Mouse (Mus musculus): ENCODE data around the gene Fhad1. TPM values are rescaled to one million over a fixed set of nuclear protein-coding genes. Genes with fewer than 3 reads are reported as not detected.
A peak's percentile ranks its signal among the peaks of the same experiment; 100 is the strongest.

Fhad1 gene
- polyA plus RNA-seq, 1 experiment from 2014 or later: 4.0 TPM

DNA sequence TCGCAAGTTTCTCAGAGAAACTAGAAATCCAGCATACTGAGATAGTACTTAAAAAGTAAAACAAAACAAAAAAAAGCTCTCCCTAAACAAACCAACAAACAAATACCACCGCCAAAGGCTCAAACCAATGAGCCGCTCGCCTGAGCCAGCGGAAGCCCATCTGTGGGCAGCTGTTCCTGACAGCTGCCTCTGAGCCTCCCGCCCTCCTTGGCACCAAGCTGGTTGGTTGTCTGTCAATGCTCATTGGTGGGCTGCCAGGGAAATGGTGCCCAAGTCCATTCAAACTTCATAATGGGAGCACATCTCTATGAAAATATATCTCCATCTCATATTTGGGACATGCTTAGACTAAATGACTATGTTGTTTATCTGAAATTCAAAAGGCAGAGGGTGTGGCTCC, 117.7 kb downstream of the Fhad1 start:
- Histone ChIP-seq H3K36me3 (ENCODE audit: control insufficient read depth, insufficient read depth) (no peaks in the 10 kb centered on the region), H3K27me3 (ENCODE audit: control insufficient read depth, insufficient read depth, low read length) (no peaks in the 10 kb centered on the region), H3K9me3 (replicated peaks; ENCODE audit: control insufficient read depth, low read length) (no peaks in the 10 kb centered on the region), H3K4me3 (ENCODE audit: low read length) (no peak overlapping the region), H3K9ac (ENCODE audit: low read length) (no peak overlapping the region), H3K4me1 (ENCODE audit: control insufficient read depth, insufficient read depth, low read length) (peaks cover 20% of the 10 kb centered on the region), H3K4me2 (ENCODE audit: low read depth, low read length) (no peak overlapping the region), H3K27ac (ENCODE audit: low read length) (no peak overlapping the region)
- no peak for ATAC-seq (replicated peaks; ENCODE audit: extremely low read depth, insufficient read depth, low FRiP score)
- 91% methylated on average over 6 of the region's 6 CpGs for WGBS

DNA sequence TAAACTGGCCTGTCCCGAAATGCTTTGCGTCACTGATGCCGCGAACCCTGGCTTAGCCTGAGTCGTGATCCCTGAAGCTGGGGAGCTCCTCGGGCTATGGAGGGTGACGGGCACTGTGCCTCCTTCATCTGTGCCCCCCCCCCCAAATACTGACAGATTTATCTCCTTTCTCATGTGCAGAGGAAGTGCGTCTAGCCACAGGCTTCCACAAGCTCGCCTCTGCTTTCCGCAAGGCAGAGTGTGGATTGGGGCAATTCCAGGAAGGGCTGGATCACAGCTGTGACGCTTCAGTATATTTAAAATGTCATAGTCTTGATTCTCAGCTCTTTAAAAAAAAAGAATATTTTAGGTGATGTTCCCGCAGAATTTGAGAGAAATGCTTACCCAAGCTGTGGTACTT, 119.1 kb downstream of the Fhad1 start:
- Histone ChIP-seq H3K36me3 (ENCODE audit: control insufficient read depth, insufficient read depth) (no peaks in the 10 kb centered on the region), H3K9me3 (replicated peaks; ENCODE audit: control insufficient read depth, low read length) (no peaks in the 10 kb centered on the region), H3K9ac (ENCODE audit: low read length) (no peak overlapping the region), H3K4me1 (ENCODE audit: control insufficient read depth, insufficient read depth, low read length) (peaks cover 15% of the 10 kb centered on the region), H3K27ac (ENCODE audit: low read length) (no peak overlapping the region), H3K27me3 (ENCODE audit: control insufficient read depth, insufficient read depth, low read length) (no peaks in the 10 kb centered on the region), H3K4me2 (ENCODE audit: low read depth, low read length) (0 out of 2 replicates have a peak overlapping the region, but pooled peaks have one; percentile 25), H3K4me3 (ENCODE audit: low read length) (no peak overlapping the region)
- no peak for ATAC-seq (replicated peaks; ENCODE audit: extremely low read depth, insufficient read depth, low FRiP score)
- WGBS: 51% methylated on average over 12 of the region's 12 CpGs

DNA sequence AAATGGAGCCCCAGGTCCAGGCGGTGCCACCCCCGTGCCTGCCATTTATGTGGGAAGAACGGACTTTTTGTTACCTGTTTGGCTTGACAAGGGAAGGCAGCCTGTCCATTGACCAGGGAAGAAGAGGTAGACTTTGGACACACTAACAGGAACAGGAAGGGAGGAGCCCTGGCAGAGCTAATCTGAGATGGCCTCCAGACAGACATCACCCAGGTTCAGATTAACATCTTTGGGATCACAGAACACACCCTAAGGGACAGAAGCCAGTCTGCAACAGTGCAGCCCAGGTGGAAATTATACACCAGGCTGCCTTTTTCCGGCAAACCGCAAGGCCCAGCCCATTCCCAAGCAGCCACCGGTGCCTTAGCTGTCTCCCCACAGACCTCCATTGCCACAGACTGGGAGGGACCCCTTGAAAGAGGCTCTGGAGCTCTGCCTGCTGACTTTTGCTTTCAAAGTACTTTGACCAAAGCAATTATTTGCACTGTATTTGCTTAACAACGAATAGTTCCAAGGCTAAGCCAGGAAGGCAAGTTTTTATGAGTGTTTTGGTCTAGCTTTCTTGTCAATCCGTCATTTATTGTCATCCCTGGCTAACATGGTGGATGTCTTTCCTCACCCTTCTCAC, 121.6 kb downstream of the Fhad1 start:
- Histone ChIP-seq H3K27ac (ENCODE audit: low read length) (no peak overlapping the region), H3K36me3 (ENCODE audit: control insufficient read depth, insufficient read depth) (no peaks in the 10 kb centered on the region), H3K4me3 (ENCODE audit: low read length) (no peak overlapping the region), H3K9ac (ENCODE audit: low read length) (no peak overlapping the region), H3K27me3 (ENCODE audit: control insufficient read depth, insufficient read depth, low read length) (no peaks in the 10 kb centered on the region), H3K9me3 (replicated peaks; ENCODE audit: control insufficient read depth, low read length) (no peaks in the 10 kb centered on the region), H3K4me2 (ENCODE audit: low read depth, low read length) (no peak overlapping the region), H3K4me1 (ENCODE audit: control insufficient read depth, insufficient read depth, low read length) (0 out of 2 replicates have a peak, but pooled peaks cover 3% of the 10 kb centered on the region)
- ATAC-seq (replicated peaks; ENCODE audit: extremely low read depth, insufficient read depth, low FRiP score): no peak; the same call in 1 of the 2 replicates
- 87% methylated on average over 8 of the region's 8 CpGs for WGBS

DNA sequence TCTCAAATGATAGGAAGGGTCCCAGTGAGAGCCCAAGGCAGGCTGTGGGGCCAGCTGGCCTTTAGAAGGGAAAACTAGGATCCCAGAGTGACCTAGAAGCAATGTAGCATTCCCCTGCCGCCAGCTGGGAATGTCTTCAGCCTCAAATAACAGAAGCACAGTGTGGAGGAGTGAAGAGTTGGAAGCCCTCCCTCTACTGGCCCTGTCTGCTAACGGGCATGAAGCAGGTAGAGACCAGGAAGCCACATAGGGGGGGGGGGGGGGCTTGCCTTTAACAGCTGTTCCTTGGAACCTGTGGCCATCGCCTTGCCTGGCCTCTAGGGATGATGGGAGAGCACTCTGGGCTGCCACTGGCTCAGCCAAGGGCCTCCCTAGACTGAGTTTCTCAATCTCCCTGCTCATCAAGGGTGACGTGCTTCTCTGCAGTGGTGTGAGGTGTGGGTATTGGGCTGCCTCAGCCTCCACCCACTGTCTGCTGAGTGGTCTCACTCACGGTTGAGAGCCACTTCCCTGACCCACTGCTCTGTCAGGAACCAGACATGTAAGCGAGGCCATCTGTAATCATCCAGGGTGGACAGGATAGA, 128.4 kb downstream of the Fhad1 start:
- no peak overlapping the region for H3K4me3 ChIP-seq (ENCODE audit: low read length)
- no peak for ATAC-seq (replicated peaks; ENCODE audit: extremely low read depth, insufficient read depth, low FRiP score)
- no peaks in the 10 kb centered on the region for H3K27me3 ChIP-seq (ENCODE audit: control insufficient read depth, insufficient read depth, low read length)
- no peak overlapping the region for H3K4me2 ChIP-seq (ENCODE audit: low read depth, low read length)
- H3K36me3 ChIP-seq (ENCODE audit: control insufficient read depth, insufficient read depth): no peaks in the 10 kb centered on the region
- WGBS: 27% methylated on average over 6 of the region's 6 CpGs
- H3K9me3 ChIP-seq (replicated peaks; ENCODE audit: control insufficient read depth, low read length): no peaks in the 10 kb centered on the region
- no peak overlapping the region for H3K9ac ChIP-seq (ENCODE audit: low read length)
- peaks cover 27% of the 10 kb centered on the region for H3K4me1 ChIP-seq (ENCODE audit: control insufficient read depth, insufficient read depth, low read length)
- H3K27ac ChIP-seq (ENCODE audit: low read length): no peak overlapping the region

DNA sequence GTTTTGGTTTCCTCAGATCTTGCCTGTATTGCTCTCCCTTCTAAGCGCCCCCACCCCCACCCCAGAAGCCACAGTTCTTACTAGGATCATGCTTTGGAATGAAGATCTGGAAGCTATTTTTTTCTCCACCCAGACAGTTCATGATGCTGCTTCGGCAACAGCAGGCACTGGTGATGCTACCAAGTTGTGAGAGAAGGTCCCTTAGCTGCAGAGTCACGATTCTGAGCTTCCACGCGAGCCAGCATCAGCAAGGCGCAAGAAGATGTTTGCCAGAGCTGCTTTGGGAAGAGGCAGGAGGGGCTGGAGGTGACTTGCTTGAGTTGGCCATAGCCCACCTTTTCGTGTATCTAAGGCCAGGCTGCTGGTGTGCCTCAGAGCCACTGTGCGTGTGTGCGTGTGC, 129.4 kb downstream of the Fhad1 start:
- no peaks in the 10 kb centered on the region for H3K9me3 ChIP-seq (replicated peaks; ENCODE audit: control insufficient read depth, low read length)
- no peak overlapping the region for H3K4me3 ChIP-seq (ENCODE audit: low read length)
- no peak overlapping the region for H3K27ac ChIP-seq (ENCODE audit: low read length)
- 45% methylated on average over 9 of the region's 9 CpGs for WGBS
- H3K9ac ChIP-seq (ENCODE audit: low read length): no peak overlapping the region
- H3K4me1 ChIP-seq (ENCODE audit: control insufficient read depth, insufficient read depth, low read length): peaks cover 28% of the 10 kb centered on the region
- no peaks in the 10 kb centered on the region for H3K36me3 ChIP-seq (ENCODE audit: control insufficient read depth, insufficient read depth)
- no peak overlapping the region for H3K4me2 ChIP-seq (ENCODE audit: low read depth, low read length)
- H3K27me3 ChIP-seq (ENCODE audit: control insufficient read depth, insufficient read depth, low read length): no peaks in the 10 kb centered on the region
- ATAC-seq (replicated peaks; ENCODE audit: extremely low read depth, insufficient read depth, low FRiP score): no peak

DNA sequence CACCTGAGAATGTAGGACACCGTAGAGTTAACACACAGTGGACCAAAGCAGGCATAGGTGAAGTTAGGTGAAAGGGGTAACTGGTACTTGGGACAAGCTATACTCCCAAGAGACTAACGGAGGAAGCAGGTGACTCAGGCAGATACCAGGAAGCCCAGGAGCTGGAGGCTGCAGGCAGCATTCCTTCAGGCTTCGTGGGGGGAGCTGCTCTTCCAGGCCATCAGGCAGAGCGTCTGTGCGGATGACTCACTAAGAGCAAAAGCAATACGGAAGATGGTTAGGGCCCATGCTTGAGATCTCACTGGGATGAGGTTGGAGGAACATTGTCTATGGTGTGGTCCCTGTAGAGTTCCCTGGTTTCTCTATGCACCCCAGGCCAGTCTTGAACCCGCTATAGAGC, 132.0 kb downstream of the Fhad1 start:
- Histone ChIP-seq H3K4me1 (ENCODE audit: control insufficient read depth, insufficient read depth, low read length) (peaks cover 28% of the 10 kb centered on the region), H3K36me3 (ENCODE audit: control insufficient read depth, insufficient read depth) (no peaks in the 10 kb centered on the region)
- ATAC-seq (replicated peaks; ENCODE audit: extremely low read depth, insufficient read depth, low FRiP score): no peak

DNA sequence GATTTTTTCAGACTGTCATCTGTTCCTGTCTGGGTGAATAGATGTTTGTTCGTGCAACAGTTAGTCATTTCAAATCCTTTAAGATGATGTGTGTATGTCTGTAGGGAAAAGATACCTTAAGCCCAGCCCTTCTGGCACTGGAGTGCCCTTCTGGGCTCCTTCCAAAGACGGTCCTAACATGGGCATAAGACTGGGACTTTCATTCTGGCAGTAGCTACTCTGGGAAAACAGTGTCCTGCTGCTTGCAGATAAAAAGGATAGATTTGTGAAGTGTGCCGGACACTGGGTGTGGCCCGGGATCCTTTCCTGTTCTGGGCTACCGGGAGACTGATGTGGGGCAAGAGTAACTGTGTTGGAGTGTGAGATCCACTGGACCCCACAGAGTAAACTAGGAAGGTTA, 132.9 kb downstream of the Fhad1 start:
- WGBS: 21% methylated on average over 5 of the region's 5 CpGs
- H3K9ac ChIP-seq (ENCODE audit: low read length): no peak overlapping the region
- H3K4me2 ChIP-seq (ENCODE audit: low read depth, low read length): peak overlapping the region; percentile 10; the same call in 1 of the 2 replicates
- ATAC-seq (replicated peaks; ENCODE audit: extremely low read depth, insufficient read depth, low FRiP score): 0 out of 2 replicates have a peak, but pooled peaks have one; percentile 12
- peaks cover 28% of the 10 kb centered on the region for H3K4me1 ChIP-seq (ENCODE audit: control insufficient read depth, insufficient read depth, low read length)
- no peaks in the 10 kb centered on the region for H3K9me3 ChIP-seq (replicated peaks; ENCODE audit: control insufficient read depth, low read length)
- no peaks in the 10 kb centered on the region for H3K36me3 ChIP-seq (ENCODE audit: control insufficient read depth, insufficient read depth)
- H3K27ac ChIP-seq (ENCODE audit: low read length): peak overlapping the region; percentile 48; the same call in 1 of the 2 replicates
- H3K27me3 ChIP-seq (ENCODE audit: control insufficient read depth, insufficient read depth, low read length): no peaks in the 10 kb centered on the region
- H3K4me3 ChIP-seq (ENCODE audit: low read length): no peak overlapping the region

More for the DNA sequence above, 132.0 kb downstream of the Fhad1 start:
- no peaks in the 10 kb centered on the region for H3K9me3 ChIP-seq (replicated peaks; ENCODE audit: control insufficient read depth, low read length)
- H3K27ac ChIP-seq (ENCODE audit: low read length): no peak overlapping the region; the same call in 1 of the 2 replicates
- H3K27me3 ChIP-seq (ENCODE audit: control insufficient read depth, insufficient read depth, low read length): no peaks in the 10 kb centered on the region
- H3K4me2 ChIP-seq (ENCODE audit: low read depth, low read length): peak overlapping the region; percentile 10; the same call in 1 of the 2 replicates
- no peak overlapping the region for H3K4me3 ChIP-seq (ENCODE audit: low read length)
- 42% methylated on average over 7 of the region's 7 CpGs for WGBS
- H3K9ac ChIP-seq (ENCODE audit: low read length): no peak overlapping the region

DNA sequence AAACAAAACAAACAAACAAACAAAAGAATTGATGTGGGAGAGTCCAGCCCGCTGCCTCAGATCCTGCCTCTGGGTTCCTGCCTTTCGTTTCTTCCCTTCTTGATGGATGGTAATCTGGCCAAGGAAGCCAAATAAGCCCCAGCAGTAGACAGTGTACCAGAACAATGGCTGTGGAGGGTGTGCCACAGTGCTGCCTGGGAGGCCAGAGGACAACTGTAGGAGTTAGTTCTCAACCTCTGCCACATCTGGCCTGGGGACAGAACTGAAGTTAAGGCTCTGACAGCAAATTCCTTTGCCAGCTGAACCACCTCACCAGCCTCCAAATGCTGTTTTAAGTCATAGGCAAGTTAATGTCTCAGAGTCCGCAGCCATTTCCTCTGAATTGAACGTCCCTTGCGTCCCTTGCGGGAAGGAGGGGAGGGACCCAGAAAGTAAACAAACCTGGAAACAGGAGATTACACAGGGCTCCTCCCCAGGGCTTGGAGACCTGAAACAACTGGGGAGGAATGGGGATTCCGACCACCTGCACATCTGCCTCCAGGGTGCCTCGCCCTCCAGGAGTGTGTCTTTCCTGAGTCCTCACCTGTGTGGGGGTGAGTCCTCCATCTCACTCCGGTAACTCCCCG, 133.5 kb downstream of the Fhad1 start:
- Histone ChIP-seq H3K27me3 (ENCODE audit: control insufficient read depth, insufficient read depth, low read length) (no peaks in the 10 kb centered on the region), H3K36me3 (ENCODE audit: control insufficient read depth, insufficient read depth) (no peaks in the 10 kb centered on the region), H3K4me1 (ENCODE audit: control insufficient read depth, insufficient read depth, low read length) (peaks cover 28% of the 10 kb centered on the region), H3K27ac (ENCODE audit: low read length) (peak overlapping the region; percentile 48; the same call in 1 of the 2 replicates), H3K9ac (ENCODE audit: low read length) (no peak overlapping the region), H3K4me3 (ENCODE audit: low read length) (no peak overlapping the region), H3K4me2 (ENCODE audit: low read depth, low read length) (no peak overlapping the region), H3K9me3 (replicated peaks; ENCODE audit: control insufficient read depth, low read length) (no peaks in the 10 kb centered on the region)
- ATAC-seq (replicated peaks; ENCODE audit: extremely low read depth, insufficient read depth, low FRiP score): no peak
- WGBS: 67% methylated on average over 10 of the region's 10 CpGs

DNA sequence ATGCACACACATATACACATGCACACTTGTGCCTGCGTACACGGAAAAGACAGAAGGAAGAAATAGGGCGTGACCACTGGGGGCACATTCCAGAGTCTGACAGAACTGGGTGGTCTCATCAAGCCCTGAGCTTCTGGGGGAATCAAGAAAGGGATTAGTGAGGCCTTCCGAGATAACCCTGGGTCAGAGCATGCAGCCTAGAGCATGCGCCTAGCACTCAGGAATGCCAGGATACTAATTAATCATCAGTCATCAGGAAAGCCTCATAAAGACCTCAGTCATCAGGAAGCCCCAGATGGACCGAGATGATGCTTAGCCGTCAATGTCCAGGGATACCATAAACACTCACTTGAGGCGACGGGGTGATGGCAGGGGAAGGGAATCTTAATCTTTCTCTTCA, 135.0 kb downstream of the Fhad1 start:
- no peak overlapping the region for H3K9ac ChIP-seq (ENCODE audit: low read length)
- no peak overlapping the region for H3K4me3 ChIP-seq (ENCODE audit: low read length)
- H3K9me3 ChIP-seq (replicated peaks; ENCODE audit: control insufficient read depth, low read length): no peaks in the 10 kb centered on the region
- no peaks in the 10 kb centered on the region for H3K36me3 ChIP-seq (ENCODE audit: control insufficient read depth, insufficient read depth)
- H3K27ac ChIP-seq (ENCODE audit: low read length): no peak overlapping the region
- H3K4me1 ChIP-seq (ENCODE audit: control insufficient read depth, insufficient read depth, low read length): peaks cover 27% of the 10 kb centered on the region
- ATAC-seq (replicated peaks; ENCODE audit: extremely low read depth, insufficient read depth, low FRiP score): no peak
- WGBS: 63% methylated on average over 9 of the region's 9 CpGs
- no peaks in the 10 kb centered on the region for H3K27me3 ChIP-seq (ENCODE audit: control insufficient read depth, insufficient read depth, low read length)
- H3K4me2 ChIP-seq (ENCODE audit: low read depth, low read length): no peak overlapping the region

All from heart, embryonic 16.5 days (tissue).